Mouse (Mus musculus) forebrain, postnatal 0 days (tissue): ENCODE results near the gene Odr4. TPM values are rescaled to one million over a fixed set of nuclear protein-coding genes. Genes with fewer than 3 reads are reported as not detected.

Source experiments
- ATAC-seq: fragments of 200-750 bp; cut with Nextera tagmentation; 2 replicates; pipeline ENCODE4 v1.8.0; 2017; ENCODE audit warnings: mild to moderate bottlenecking, moderate library complexity
- DNase-seq: peaks from one replicate; pipeline ENCODE4 v3.0.0-alpha.2; 2015
- H3K27ac ChIP-seq: fragments of 300-500 bp; sonication (generic); 2 replicates; pipeline ENCODE4 v1.5.1; 2014; ENCODE audit warnings: low read depth, mild to moderate bottlenecking, antibody characterized with exemption, low read length, moderate library complexity, mixed read lengths
- H3K27me3 ChIP-seq: fragments of 300-500 bp; sonication (generic); 2 replicates; pipeline ENCODE4 v1.6.1; 2014; ENCODE audit warnings: mild to moderate bottlenecking, low read length, mixed read lengths; ENCODE audit not compliant: insufficient read depth
- H3K36me3 ChIP-seq: fragments of 300-500 bp; sonication (generic); 2 replicates; pipeline ENCODE4 v1.6.1; 2014; ENCODE audit warnings: mild to moderate bottlenecking, moderate library complexity; ENCODE audit not compliant: insufficient read depth
- H3K4me1 ChIP-seq: fragments of 300-500 bp; sonication (generic); 2 replicates; pipeline ENCODE4 v1.6.1; 2014; ENCODE audit warnings: antibody characterized with exemption; ENCODE audit not compliant: insufficient read depth
- H3K4me2 ChIP-seq: fragments of 300-500 bp; sonication (generic); 2 replicates; pipeline ENCODE4 v1.6.1; 2014; ENCODE audit warnings: low read depth, mild to moderate bottlenecking, moderate library complexity
- H3K4me3 ChIP-seq: fragments of 300-500 bp; sonication (generic); 2 replicates; pipeline ENCODE4 v1.5.1; 2014; ENCODE audit warnings: low read depth, low read length, mixed read lengths
- H3K9ac ChIP-seq: fragments of 300-500 bp; sonication (generic); 2 replicates; pipeline ENCODE4 v1.6.1; 2014; ENCODE audit warnings: mild to moderate bottlenecking
- H3K9me3 ChIP-seq: fragments of 300-500 bp; sonication (generic); 2 replicates; pipeline ENCODE4 v1.6.1; 2016; ENCODE audit warnings: low read length
- CTCF ChIP-seq: sonication (generic); IDR thresholded peaks from 2 replicates; pipeline ENCODE4 v1.5.1; 2016; ENCODE audit warnings: antibody characterized with exemption, control low read depth, low read depth
- WGBS: fragments of 180-500 bp; shearing (Covaris S2); extraction: QIAGEN DNeasy Blood & Tissue Kit; methylation state at CpG from one replicate; pipeline ENCODE4 v1.1.7; 2014; 5-methylcytosine and 5-hydroxymethylcytosine counted together
- polyA plus RNA-seq: library from polyadenylated mRNA; unstranded; fragments of >200 nt; fragmentation: Nextera tagmentation; extraction: Ambion mirVana; gene quantifications from 2 replicates; pipeline ENCODE4 v1.2.1, GENCODE M21; 2015
- total RNA-seq: library from RNA; depleted of rRNA; stranded (reverse); fragments of >200 nt; gene quantifications from 2 replicates; pipeline ENCODE4 v1.2.3, GENCODE M21; 2014; rRNA removed

Gene Odr4
- total RNA-seq (41.3 and 44.6 TPM in 2 replicates), polyA plus RNA-seq (45.3 and 54.7 TPM in 2 replicates)

DNA sequence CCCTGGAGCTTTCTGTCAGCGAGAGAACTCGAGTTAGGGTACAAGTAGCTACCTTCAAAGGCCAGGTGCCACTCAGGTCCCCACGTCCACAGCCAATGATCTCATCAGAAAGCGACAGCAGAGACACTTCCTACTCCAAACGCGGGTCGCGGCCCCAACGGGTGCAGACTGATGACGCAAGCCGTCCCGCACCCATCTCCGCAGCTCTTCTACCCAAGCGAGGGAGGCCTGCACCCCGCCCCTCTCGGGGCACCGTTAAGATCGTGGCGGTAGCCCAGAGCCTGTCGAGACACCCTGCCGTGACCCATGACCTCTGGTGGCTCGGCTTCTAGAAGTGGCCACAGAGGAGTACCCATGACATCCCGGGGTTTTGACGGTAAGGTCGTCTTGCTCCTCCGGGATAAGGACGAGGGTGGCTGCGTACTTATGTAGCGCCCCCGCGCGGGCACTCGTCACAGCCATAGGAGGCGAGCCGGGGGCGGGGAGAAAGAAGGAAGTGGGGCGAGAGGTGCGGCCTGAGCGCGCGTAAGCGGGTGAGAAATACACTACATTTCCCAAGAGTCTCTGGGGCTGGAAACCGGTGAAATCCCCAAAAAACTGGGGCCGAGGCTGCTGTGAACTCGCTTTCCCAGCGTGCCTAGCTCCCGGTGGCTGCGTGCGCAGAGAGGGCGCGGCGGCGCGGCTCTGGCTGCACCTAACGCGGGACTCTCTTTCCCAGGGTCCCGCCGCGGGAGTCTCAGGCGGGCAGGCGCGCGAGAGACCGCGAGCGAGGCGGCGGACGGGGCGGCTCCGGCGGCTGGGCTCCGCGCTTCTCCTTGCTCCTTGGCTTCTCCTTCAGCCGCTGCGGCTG is at the start of gene Odr4, which contains the start of gene Tpr:
Gene Odr4, minus strand, starts transcription at position 443 of the 850 bp plus-strand sequence.
Gene Tpr, plus strand, starts transcription at position 201 of the 850 bp plus-strand sequence.
- H3K4me2 ChIP-seq, result peak within 1 kb of the TSS; percentile 62
- ATAC-seq, result peak; percentile 98
- H3K27me3 ChIP-seq, result no peaks in the 10 kb centered on the region
- H3K9ac ChIP-seq, result peak within 1 kb of the TSS; percentile 73
- peak; percentile 88 for TF ChIP-seq CTCF
- DNase-seq, result peak; percentile 100
- H3K36me3 ChIP-seq, result peaks cover 22% of the 10 kb centered on the region
- under 1% methylated on average over 76 of the region's 76 CpGs for WGBS
- no peaks in the 10 kb centered on the region for H3K9me3 ChIP-seq
- peak within 1 kb of the TSS; percentile 62 for H3K4me3 ChIP-seq
- peaks cover 10% of the 10 kb centered on the region for H3K4me1 ChIP-seq
- peak within 1 kb of the TSS; percentile 97 for H3K27ac ChIP-seq

DNA sequence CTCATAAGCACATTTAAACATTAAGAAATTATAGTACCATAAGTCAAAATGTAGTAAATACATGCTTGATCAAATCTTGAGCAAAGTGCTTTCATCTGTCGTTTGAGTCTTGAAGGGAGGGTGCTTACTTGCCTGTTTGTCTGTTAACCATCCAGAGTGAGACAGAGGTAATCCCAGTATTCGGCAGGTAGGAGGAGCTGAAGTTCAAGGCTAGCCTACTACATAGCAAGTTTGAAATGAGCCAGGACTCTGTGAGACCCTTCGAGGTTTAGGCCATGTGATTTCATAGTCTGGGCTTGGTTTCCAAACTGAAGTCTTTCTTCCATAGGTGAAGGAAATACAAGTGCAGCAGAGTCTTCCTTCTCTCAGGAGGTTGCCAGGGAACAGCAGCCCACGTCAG is 48.9 kb upstream of the Odr4 start:
- no peak overlapping the region for H3K27ac ChIP-seq
- DNase-seq (no peak), ATAC-seq (no peak)
- H3K4me2 ChIP-seq, result no peak overlapping the region
- peak; percentile 17; the same call in 1 of the 2 replicates for TF ChIP-seq CTCF
- H3K9me3 ChIP-seq, result no peaks in the 10 kb centered on the region
- H3K4me3 ChIP-seq, result no peak overlapping the region
- H3K36me3 ChIP-seq, result peaks cover 61% of the 10 kb centered on the region
- no peaks in the 10 kb centered on the region for H3K27me3 ChIP-seq
- no peaks in the 10 kb centered on the region for H3K4me1 ChIP-seq
- H3K9ac ChIP-seq, result no peak overlapping the region
- 83% methylated on average over 4 of the region's 4 CpGs for WGBS

DNA sequence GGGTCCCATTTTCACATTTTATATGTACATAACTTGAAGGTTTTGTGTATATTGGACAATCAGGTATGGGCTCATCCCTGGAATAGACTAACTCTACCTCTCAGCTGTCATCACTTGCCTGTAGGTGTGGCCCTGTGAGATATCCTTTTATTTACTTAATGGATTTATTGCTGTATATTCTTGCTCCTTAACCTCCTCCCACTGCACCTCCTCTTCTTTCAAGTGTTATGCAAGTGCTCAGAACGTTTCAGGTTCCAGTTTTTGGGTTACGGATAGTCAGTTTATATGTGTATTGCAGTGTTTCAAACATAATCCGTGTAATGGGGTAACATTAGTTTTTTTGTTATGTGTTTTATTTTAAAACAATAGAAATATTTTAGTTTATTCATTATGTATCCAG is 45.8 kb upstream of the Odr4 start:
- ATAC-seq (no peak), DNase-seq (no peak)
- Histone ChIP-seq H3K4me1 (no peaks in the 10 kb centered on the region), H3K9ac (no peak overlapping the region), H3K4me3 (no peak overlapping the region), H3K27me3 (no peaks in the 10 kb centered on the region), H3K9me3 (no peaks in the 10 kb centered on the region), H3K27ac (no peak overlapping the region), H3K36me3 (peaks cover 66% of the 10 kb centered on the region), H3K4me2 (no peak overlapping the region)
- 94% methylated on average over 3 of the region's 3 CpGs for WGBS
- no peak for TF ChIP-seq CTCF

DNA sequence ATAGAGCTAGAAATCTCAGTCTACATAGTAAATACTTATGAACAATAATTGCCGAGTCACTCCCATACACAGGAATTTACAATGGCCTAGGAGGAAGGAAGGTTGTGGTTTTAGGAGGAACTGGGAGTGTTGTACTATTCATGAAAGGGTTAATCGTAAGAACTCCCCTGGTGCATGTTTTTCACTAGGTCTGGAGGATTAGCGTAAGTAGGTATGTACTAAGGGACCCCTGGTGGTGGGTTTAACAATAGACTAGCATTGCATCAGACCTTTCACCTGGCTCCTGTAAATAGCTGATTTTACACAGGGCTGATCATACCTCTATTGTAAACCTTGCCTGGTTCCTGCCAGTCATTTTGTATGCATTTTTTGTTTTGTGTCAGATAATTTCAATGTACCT is 33.3 kb upstream of the Odr4 start:
- H3K36me3 ChIP-seq, result peaks cover 68% of the 10 kb centered on the region
- H3K27ac ChIP-seq, result no peak overlapping the region
- H3K4me3 ChIP-seq, result no peak overlapping the region
- H3K27me3 ChIP-seq, result no peaks in the 10 kb centered on the region
- TF ChIP-seq CTCF, result no peak
- no peaks in the 10 kb centered on the region for H3K4me1 ChIP-seq
- 51% methylated on average over 3 of the region's 3 CpGs for WGBS
- H3K4me2 ChIP-seq, result no peak overlapping the region
- DNase-seq (no peak), ATAC-seq (no peak)
- H3K9me3 ChIP-seq, result no peaks in the 10 kb centered on the region
- no peak overlapping the region for H3K9ac ChIP-seq

DNA sequence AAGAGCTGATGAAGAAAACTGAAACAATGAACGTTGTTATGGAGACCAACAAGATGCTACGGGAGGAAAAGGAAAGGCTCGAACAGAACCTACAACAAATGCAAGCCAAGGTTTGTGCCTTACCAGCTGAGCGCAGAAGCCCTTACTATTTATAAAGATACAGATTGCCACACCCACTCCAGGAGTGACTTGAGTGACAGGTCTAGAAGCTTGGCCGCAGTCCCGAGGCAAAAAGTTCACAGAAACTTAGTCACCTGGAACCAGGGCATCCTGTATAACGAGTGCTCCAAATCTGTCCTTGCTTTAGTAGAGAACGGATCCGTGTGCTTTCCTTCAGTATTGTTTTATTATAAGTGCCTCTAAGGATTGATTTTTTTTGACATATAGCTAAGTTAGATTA is 32.8 kb upstream of the Odr4 start:
- no peaks in the 10 kb centered on the region for H3K9me3 ChIP-seq
- H3K27me3 ChIP-seq, result no peaks in the 10 kb centered on the region
- TF ChIP-seq CTCF, result no peak
- no peaks in the 10 kb centered on the region for H3K4me1 ChIP-seq
- no peak overlapping the region for H3K9ac ChIP-seq
- DNase-seq (no peak), ATAC-seq (no peak)
- no peak overlapping the region for H3K27ac ChIP-seq
- no peak overlapping the region for H3K4me2 ChIP-seq
- no peak overlapping the region for H3K4me3 ChIP-seq
- H3K36me3 ChIP-seq, result peaks cover 66% of the 10 kb centered on the region
- WGBS, result 77% methylated on average over 9 of the region's 9 CpGs

DNA sequence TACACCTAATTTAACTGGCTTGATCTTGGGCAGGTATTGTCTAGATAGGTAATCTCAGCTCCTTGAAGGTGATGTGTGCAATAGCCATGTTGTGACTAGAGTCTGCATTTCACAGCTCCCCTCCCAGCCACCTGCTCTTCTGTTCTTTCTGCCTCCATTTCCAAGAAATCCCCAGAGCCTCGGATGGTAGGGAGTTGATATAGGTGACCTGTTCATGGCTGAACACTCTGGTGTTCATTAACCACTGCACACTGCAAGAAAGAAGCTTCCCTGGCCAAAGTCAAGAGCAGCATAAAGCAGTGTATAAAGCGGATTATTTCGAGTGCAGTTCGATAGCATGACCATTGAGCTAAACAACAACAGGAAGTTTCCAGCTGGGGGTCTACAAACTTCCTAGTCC is 25.5 kb upstream of the Odr4 start:
- 96% methylated on average over 4 of the region's 4 CpGs for WGBS
- Histone ChIP-seq H3K9me3 (no peaks in the 10 kb centered on the region), H3K36me3 (peaks cover 58% of the 10 kb centered on the region), H3K4me1 (no peaks in the 10 kb centered on the region), H3K27ac (no peak overlapping the region), H3K4me2 (no peak overlapping the region), H3K4me3 (no peak overlapping the region), H3K9ac (no peak overlapping the region), H3K27me3 (no peaks in the 10 kb centered on the region)
- no peak for ATAC-seq
- no peak for TF ChIP-seq CTCF
- DNase-seq, result no peak

DNA sequence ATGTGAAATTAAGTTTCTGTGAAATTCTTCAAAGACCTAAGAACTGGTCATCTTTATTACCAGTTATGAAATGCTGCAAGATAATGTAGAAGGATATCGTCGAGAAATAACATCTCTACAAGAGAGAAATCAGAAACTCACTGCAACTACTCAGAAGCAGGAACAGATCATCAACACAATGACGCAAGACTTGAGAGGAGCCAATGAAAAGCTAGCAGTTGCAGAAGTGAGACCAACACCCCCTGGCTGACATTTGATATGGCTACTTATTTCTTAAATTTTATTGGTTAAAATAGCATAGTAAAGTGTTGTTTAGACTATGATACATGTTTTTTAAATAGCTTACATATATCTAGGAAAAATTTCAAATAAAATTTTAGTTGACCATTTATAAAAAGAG is 23.1 kb upstream of the Odr4 start:
- H3K4me1 ChIP-seq, result no peaks in the 10 kb centered on the region
- DNase-seq, result no peak
- H3K4me3 ChIP-seq, result no peak overlapping the region
- no peak overlapping the region for H3K27ac ChIP-seq
- H3K4me2 ChIP-seq, result no peak overlapping the region
- no peak overlapping the region for H3K9ac ChIP-seq
- H3K27me3 ChIP-seq, result no peaks in the 10 kb centered on the region
- H3K9me3 ChIP-seq, result no peaks in the 10 kb centered on the region
- ATAC-seq, result no peak
- WGBS, result 98% methylated on average over 3 of the region's 3 CpGs
- H3K36me3 ChIP-seq, result peaks cover 61% of the 10 kb centered on the region
- no peak for TF ChIP-seq CTCF
